Mouse (Mus musculus) mouse trophoblast stem cell (cell line): Measurements from ENCODE around the gene Cd22.

Experiments
- in situ Hi-C, 2 experiments: fragments of 300-500 bp; cut with MseI, MboI; formaldehyde crosslinking; loops; 2 replicates in 1 of 2; 3 replicates in 1 of 2; pipeline ENCODE4 v1.15.1; 2025

Cd22 gene

DNA sequence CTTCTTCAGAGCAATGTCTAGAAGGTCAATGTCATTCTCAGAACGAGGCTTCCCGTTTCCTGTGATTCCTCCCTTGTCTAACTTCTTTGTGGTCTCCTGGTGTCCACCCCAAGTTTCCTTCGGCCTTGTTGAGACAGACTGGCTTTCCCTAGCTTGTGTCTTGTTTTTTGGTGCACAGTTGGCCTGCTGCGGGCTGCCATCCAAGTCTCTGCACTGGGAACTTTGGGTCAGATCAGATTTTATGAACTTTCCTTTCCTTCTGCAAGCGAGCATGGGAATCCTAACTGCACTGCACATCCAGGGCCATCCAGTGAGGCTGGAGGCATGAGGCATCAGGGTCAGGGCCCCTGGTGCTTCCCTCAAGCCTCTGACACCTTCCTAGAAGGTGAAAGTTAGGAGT is 58.6 kb downstream of the Cd22 start:
- in situ Hi-C loops, result no loop called here

DNA sequence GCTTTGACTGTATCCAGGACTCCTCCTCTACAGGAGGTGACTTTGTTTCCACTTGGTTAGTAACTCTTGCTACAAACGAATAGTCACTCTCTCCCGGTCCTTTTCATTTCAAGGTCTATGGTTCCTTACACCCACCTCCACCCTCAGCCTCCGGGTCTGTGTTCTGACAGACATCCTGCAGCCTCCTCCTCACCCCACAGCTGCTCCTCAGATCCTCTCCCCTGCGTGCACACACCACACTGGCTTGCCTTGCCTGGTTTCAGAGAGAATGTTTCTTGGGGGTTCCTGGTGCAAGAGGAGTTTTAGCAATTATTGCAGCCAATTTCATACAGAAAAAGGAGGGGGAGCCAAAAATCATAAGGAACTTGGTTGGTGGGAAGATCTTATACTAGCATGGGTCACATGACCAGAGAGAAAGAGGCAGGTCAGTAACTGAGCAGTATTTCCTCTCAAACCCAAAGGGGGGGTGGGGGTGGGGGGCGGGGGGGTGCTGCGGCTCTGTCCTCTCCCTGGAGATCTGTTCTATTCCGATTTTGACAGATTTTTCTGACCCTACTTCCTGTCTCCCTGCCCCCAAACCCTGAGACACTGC is 59.2 kb downstream of the Cd22 start:
- in situ Hi-C loops, result no loop called here

DNA sequence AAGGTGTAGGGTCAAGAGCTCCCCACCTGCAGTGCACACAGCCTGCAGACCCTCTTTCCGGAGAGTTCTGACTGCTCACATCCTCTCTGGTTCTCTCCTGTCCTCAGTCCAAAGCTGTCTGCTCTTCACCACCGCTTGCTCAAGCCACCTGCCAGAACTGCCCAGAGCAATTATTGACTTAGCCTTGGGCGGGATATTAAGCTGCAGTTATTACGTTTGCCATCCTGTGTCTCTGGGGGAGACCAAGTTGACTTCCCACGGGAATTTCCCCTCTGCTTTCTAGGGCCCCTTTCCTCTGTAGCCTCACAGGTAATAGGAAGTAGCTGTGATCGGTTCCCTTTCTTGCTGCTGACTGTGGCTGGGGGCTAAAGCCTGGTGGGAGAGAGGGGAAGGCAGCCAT is 60.0 kb downstream of the Cd22 start:
- in situ Hi-C loops, result no loop called here
